Mouse (Mus musculus) heart, embryonic 13.5 days (tissue): ENCODE results near the gene Pi16. TPM values are rescaled to one million over a fixed set of nuclear protein-coding genes. Genes with fewer than 3 reads are reported as not detected.

Experiments
- ATAC-seq: fragments of 200-750 bp; cut with Nextera tagmentation; 2 replicates; pipeline ENCODE4 v1.8.0; 2017; ENCODE audit warnings: moderate TSS enrichment; ENCODE audit not compliant: insufficient number of reproducible peaks, low FRiP score, low TSS enrichment; ENCODE audit errors: extremely low read depth
- H3K27ac ChIP-seq: fragments of 300-500 bp; sonication (generic); replicated peaks from 2 replicates; pipeline ENCODE4 v1.5.1; 2015; ENCODE audit warnings: moderate library complexity, mild to moderate bottlenecking, inconsistent platforms
- H3K27me3 ChIP-seq: fragments of 300-500 bp; sonication (generic); replicated peaks from 2 replicates; pipeline ENCODE4 v1.6.1; 2015; ENCODE audit warnings: mild to moderate bottlenecking, inconsistent platforms
- H3K36me3 ChIP-seq: fragments of 300-500 bp; sonication (generic); 2 replicates; pipeline ENCODE4 v1.6.1; 2015; ENCODE audit warnings: mild to moderate bottlenecking, inconsistent platforms
- H3K4me1 ChIP-seq: fragments of 300-500 bp; sonication (generic); 2 replicates; pipeline ENCODE4 v1.6.1; 2015; ENCODE audit warnings: inconsistent platforms
- H3K4me2 ChIP-seq: fragments of 300-500 bp; sonication (generic); 2 replicates; pipeline ENCODE4 v1.6.1; 2015; ENCODE audit warnings: inconsistent platforms, mild to moderate bottlenecking, moderate library complexity
- H3K4me3 ChIP-seq: fragments of 300-500 bp; sonication (generic); 2 replicates; pipeline ENCODE4 v1.5.1; 2015; ENCODE audit warnings: moderate library complexity, mild to moderate bottlenecking, inconsistent platforms
- H3K9ac ChIP-seq: fragments of 300-500 bp; sonication (generic); 2 replicates; pipeline ENCODE4 v1.6.1; 2015; ENCODE audit warnings: inconsistent platforms, mild to moderate bottlenecking, moderate library complexity
- H3K9me3 ChIP-seq: fragments of 300-500 bp; sonication (generic); 2 replicates; pipeline ENCODE4 v1.6.1; 2016; ENCODE audit warnings: inconsistent platforms
- WGBS: fragments of 180-500 bp; shearing (Covaris S2); methylation state at CpG from one replicate; pipeline ENCODE4 v1.1.7; 2015; ENCODE audit warnings: mixed read lengths; 5-methylcytosine and 5-hydroxymethylcytosine counted together
- polyA plus RNA-seq: library from polyadenylated mRNA; unstranded; fragments of >200 nt; fragmentation: Nextera tagmentation; extraction: Ambion mirVana; gene quantifications from 2 replicates; pipeline ENCODE4 v1.2.1, GENCODE M21; 2015

The Pi16 gene
- polyA plus RNA-seq, 1 experiment from 2014 or later = 1.9 TPM

DNA sequence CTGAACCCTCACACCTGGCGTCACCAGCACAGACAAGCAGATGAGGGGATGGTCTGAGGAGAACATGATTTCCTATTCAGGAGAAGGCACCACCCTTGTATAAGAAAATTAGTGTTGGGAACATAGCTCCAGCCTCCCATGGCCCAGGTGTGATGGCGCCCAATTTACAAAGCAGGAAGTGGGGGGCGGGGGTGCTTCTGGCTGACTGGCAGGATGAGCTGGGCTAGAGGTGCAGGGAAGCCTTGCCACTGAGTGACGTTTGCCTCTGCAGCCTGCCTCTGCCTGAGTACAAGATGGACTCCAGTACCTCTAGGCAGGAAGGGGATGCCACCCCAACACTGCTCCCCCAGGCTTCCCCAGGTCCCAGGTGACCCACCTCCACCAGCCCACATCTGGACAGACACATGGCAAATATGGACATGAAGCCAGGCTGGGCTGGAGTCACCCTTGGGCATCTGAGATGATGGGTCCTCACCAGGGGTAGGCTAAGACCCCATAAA lies 14.8 kb downstream of the Pi16 start:
- ATAC-seq = no peak
- Histone ChIP-seq H3K4me2 (no peak overlapping the region), H3K4me1 (peaks cover 30% of the 10 kb centered on the region), H3K36me3 (peaks cover 71% of the 10 kb centered on the region), H3K4me3 (no peak overlapping the region), H3K9ac (no peak overlapping the region), H3K27me3 (peaks cover 8% of the 10 kb centered on the region), H3K9me3 (no peaks in the 10 kb centered on the region), H3K27ac (no peak overlapping the region)
- 72% methylated on average over 4 of the region's 4 CpGs for WGBS

DNA sequence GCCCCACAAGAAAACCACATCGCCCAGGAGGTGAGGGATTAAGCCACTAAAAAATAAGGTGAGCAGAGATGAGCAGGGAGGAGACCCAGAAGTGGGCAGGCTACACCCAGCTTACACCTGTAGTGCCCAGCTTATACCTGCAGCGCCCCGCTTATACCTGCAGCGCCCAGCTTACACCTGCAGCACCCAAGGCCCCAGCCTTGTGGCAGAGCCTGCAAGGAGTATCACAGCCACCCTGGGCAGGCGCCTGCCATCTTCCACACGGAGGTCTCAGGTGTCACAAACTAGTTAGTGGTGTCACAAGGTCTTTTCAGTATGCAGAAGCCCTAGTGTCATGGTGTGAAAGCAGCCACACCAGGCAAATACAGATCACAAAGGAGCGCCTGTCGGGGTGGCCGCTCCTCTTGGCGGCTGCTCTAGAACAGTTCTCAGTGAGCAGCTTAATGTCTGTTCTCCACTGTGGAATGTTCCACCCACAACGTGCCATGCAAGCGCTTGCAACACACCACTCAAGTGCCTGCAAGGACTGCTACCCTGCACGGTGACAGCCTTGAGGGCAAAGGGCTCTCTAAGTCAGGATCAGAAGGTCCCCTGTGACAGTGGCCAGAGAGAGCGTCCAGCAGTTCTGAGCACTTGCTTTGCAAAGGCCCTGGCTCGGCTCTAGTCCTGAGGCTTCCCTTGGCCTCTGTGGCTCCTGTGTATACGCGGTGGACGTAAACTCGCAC lies 18.9 kb downstream of the Pi16 start:
- peaks cover 93% of the 10 kb centered on the region for H3K36me3 ChIP-seq
- H3K9me3 ChIP-seq = no peaks in the 10 kb centered on the region
- no peak overlapping the region for H3K9ac ChIP-seq
- H3K4me2 ChIP-seq = no peak overlapping the region
- WGBS = 90% methylated on average over 19 of the region's 19 CpGs
- H3K27me3 ChIP-seq = no peaks in the 10 kb centered on the region
- peaks cover 37% of the 10 kb centered on the region for H3K4me1 ChIP-seq
- no peak for ATAC-seq
- no peak overlapping the region for H3K4me3 ChIP-seq
- H3K27ac ChIP-seq = no peak overlapping the region

DNA sequence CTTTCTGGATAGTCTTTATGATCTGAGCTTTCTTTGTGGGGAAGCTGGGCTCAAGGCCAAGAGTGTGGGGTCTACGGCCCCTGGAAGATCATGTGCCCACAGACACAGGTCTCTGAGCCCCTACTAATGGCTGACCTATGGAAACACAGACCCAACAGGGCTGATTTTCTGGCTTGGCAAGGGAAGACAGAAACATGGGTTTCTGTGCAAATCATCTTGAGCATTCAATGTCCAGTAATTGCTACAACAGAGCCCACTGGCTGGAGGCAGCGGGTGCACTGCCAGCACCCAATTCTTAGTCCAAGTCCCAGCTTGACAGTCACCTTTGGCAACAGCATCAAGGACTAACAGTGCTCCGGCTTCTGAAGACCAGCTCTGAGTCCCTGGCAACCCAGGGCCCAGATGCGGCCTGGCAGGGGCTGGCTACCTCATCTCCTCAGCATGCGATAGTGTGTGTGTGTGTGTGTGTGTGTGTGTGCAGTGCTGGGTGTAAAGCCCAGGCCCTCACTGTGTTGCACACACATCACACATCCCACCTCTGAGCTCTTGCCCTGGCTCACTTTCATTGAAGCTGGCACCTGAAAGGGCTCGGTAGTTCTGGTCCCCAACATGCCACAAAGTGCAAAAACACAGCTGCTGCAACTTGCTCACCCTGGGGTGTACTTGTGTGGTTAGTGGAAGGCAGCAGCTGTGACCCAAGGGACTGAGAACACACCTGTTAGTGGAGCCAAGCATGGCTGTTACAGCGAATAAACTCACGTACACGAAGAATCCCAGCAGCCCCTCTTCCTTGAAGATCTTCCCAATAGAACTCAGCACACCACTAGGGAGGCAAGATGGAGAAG lies 20.7 kb downstream of the Pi16 start:
- Histone ChIP-seq H3K9ac (peak overlapping the region; percentile 50; the same call in 1 of the 2 replicates), H3K36me3 (peaks cover 82% of the 10 kb centered on the region), H3K27ac (peak overlapping the region; percentile 75), H3K4me2 (no peak overlapping the region), H3K4me3 (no peak overlapping the region), H3K4me1 (peaks cover 42% of the 10 kb centered on the region), H3K9me3 (no peaks in the 10 kb centered on the region), H3K27me3 (no peaks in the 10 kb centered on the region)
- no peak for ATAC-seq
- 91% methylated on average over 9 of the region's 9 CpGs for WGBS

DNA sequence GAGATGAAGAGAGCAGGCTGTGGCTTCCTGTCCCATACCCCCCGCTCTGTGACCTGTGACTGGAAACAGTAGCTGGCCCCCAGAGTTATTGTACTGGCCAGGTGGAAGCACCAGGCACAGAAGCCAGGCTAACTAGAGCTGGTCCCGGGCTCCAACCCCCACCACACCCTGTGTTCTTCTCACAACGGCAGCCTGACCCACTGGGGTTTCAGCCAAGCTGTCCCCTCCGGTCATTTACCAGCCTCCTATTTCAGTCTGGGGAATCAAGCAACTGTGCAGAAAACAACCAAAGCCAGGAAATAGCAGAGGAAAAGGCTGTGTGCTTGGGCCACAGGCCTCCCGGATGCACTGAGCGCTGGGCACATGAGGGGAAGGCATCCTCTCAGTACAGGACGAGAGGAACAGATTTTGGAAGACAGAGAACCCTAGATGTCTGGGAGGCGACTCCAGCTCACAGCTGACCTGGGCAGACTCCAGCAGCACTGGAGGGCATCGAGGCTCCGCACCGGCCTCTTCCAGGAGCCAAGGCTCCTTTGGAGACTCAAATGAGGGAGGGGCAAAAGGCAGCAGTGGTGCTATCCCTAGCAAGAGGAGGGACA lies 21.8 kb downstream of the Pi16 start:
- Histone ChIP-seq H3K27ac (peak overlapping the region; percentile 75), H3K4me2 (no peak overlapping the region), H3K4me3 (no peak overlapping the region), H3K9me3 (no peaks in the 10 kb centered on the region), H3K36me3 (peaks cover 83% of the 10 kb centered on the region), H3K9ac (peak overlapping the region; percentile 50; the same call in 1 of the 2 replicates), H3K4me1 (peaks cover 53% of the 10 kb centered on the region), H3K27me3 (no peaks in the 10 kb centered on the region)
- ATAC-seq = no peak
- WGBS = 77% methylated on average over 11 of the region's 11 CpGs

DNA sequence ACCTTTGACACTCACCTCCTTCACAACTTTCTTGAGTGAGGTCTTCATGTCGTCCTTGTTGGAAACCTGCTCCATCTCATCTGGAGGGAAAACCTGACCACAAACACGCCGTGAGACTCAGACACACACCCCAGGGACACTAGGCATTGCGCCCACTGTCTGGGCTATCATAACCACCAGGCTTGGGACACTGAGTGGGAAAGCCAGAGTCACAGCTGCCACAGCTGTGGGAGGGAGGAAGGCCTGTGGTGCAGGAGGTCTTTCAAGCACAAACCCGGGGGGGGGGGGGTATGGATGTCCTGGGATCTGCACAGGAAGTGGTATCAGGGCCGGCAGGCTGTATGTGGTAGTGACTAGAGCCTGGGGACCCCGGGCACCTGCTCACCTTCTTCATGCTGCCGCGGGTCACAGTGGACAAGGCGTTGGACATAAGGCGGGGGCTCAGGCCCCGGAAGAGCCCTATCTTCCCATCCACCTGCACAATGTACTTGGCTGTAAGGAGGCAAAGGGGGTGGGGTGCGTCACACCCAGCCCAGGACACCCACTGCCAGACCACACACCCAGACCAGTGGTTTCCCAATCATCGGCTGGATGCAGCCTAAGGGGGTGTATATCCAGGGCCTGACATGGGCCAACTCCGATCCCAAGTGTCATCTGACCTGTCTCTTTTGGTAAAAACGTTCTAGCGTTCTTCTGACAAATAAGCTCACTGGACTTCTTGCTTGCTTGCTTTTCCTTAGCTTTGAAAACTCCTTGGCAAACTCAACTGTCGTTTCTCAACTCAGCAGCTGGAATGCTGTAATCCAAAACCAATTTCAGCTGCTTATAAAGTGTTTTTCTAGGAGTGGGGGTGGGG lies 23.2 kb downstream of the Pi16 start:
- 72% methylated on average over 18 of the region's 18 CpGs for whole genome bisulfite sequencing
- peaks cover 60% of the 10 kb centered on the region for H3K4me1 ChIP-seq
- peak overlapping the region; percentile 55 for H3K4me2 ChIP-seq
- H3K9ac ChIP-seq = peak overlapping the region; percentile 62
- H3K36me3 ChIP-seq = peaks cover 81% of the 10 kb centered on the region
- no peak for ATAC-seq
- no peak overlapping the region for H3K4me3 ChIP-seq
- H3K27ac ChIP-seq = peak overlapping the region; percentile 92
- H3K27me3 ChIP-seq = no peaks in the 10 kb centered on the region
- H3K9me3 ChIP-seq = no peaks in the 10 kb centered on the region

DNA sequence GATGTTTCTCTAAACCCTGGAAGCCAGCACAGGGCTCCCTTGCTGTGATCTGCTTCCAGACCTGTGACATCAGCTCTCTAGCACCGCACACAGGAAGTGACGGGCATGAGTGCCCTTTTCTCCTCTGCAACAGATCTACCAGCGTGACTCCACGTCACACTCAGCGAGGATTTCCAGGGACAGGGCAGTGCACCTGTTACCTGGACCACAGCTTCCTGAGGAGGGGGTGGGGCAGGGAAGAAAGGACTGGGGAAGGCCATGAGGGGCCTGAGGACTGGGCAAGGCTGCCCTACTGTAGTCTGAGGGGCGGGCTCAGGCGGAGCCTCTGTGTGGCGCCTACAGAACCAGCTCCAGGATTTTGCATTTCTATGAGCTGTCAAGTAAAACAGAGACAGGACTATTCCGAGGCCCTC lies 24.1 kb downstream of the Pi16 start:
- peak; percentile 17; the same call in 1 of the 2 replicates for ATAC-seq
- Histone ChIP-seq H3K9ac (peak overlapping the region; percentile 62), H3K9me3 (no peaks in the 10 kb centered on the region), H3K4me1 (peaks cover 70% of the 10 kb centered on the region), H3K4me2 (peak overlapping the region; percentile 55), H3K27me3 (no peaks in the 10 kb centered on the region), H3K27ac (peak overlapping the region; percentile 92), H3K36me3 (peaks cover 71% of the 10 kb centered on the region), H3K4me3 (peak overlapping the region; percentile 21; the same call in 1 of the 2 replicates)
- 7% methylated on average over 9 of the region's 9 CpGs for WGBS

DNA sequence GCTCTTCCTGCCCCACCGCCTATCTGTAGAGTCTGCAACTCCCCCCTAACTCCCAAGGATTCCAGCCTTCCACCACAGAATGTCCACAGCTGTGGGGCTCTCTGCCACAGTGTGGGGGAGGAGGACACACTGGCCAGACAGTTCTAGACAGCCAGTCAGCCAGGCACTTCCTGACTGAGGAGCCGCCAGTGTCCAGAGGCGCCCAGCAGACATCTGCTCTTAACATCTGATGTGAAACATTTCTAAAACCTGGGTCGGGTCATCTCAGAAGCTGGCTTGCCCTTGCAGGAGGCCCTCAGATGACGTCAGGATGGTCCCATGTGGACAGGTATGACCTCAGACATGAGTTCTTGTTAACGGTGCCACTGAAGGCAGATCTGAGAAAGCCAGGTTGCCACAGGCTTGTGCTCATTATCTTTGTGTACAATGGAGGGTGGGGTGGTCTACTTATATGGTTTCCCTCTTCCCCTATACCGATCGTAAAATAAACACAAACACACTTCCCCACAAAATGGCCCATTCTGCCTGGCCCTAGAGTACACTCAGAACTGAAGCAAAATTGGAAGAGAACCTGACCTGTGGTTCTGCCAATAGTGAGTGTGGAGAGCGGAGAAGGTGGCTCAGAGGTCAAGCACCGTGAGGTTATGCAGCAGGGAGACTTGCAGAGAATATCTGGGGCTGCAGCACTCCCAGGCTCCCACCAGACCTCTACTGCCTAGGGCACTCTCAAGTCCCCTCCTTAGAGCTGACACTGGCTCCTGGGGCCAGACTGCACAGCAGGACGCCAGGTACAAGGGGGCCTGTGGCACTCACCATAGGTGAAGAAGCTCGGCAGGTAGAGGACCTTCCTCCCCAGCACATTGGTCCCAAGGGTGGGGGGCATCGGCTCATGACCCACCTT lies 24.8 kb downstream of the Pi16 start:
- H3K4me2 ChIP-seq = peak overlapping the region; percentile 55
- peak overlapping the region; percentile 92 for H3K27ac ChIP-seq
- peaks cover 65% of the 10 kb centered on the region for H3K36me3 ChIP-seq
- H3K9me3 ChIP-seq = no peaks in the 10 kb centered on the region
- H3K9ac ChIP-seq = peak overlapping the region; percentile 62
- ATAC-seq = peak; percentile 51
- 25% methylated on average over 13 of the region's 13 CpGs for WGBS
- no peaks in the 10 kb centered on the region for H3K27me3 ChIP-seq
- peak overlapping the region; percentile 21; the same call in 1 of the 2 replicates for H3K4me3 ChIP-seq
- H3K4me1 ChIP-seq = peaks cover 72% of the 10 kb centered on the region

DNA sequence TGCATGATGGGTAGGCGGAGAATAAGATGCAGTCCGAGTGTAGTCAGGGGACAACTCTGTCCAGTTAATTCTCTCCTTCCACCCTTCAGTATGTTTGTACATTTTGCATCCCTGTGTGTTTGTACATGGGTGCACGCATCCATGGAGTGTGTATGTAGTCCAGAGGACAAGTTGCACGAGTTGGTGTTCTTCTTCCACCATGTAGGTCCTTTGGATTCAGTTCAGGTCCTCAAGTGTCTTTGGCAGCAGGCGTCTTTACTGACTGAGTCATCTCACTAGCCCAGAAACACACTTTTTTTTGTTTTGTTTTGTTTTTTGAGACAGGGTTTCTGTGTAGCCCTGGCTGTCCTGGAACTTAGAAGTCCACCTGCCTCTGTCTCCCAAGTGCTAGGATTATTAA lies 25.8 kb downstream of the Pi16 start:
- peak overlapping the region; percentile 62 for H3K9ac ChIP-seq
- H3K4me2 ChIP-seq = no peak overlapping the region
- no peaks in the 10 kb centered on the region for H3K9me3 ChIP-seq
- peaks cover 76% of the 10 kb centered on the region for H3K4me1 ChIP-seq
- peaks cover 55% of the 10 kb centered on the region for H3K36me3 ChIP-seq
- 85% methylated on average over 5 of the region's 5 CpGs for WGBS
- peak overlapping the region; percentile 92 for H3K27ac ChIP-seq
- ATAC-seq = no peak
- no peaks in the 10 kb centered on the region for H3K27me3 ChIP-seq
- H3K4me3 ChIP-seq = no peak overlapping the region

DNA sequence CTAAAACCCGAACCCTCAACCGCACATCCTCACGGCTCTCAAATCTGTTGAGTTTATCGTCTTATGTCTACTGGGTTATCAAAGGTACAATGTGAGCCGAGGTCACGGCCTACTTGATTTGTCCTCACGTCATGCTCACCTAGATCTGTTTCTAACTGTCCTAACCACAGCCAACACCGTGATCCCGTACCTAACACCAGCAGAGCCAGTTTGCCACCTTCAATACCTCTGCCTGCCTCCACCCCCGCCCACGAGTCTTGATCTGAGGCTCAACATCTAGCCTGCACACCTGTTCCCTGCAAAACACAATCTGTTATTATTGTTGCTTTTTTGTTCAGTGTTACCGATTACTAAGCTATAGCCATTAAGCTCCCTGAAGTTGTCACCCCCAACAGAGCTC lies 27.8 kb downstream of the Pi16 start:
- peak overlapping the region; percentile 87 for H3K4me2 ChIP-seq
- no peaks in the 10 kb centered on the region for H3K9me3 ChIP-seq
- no peak for ATAC-seq
- no peaks in the 10 kb centered on the region for H3K27me3 ChIP-seq
- peaks cover 68% of the 10 kb centered on the region for H3K4me1 ChIP-seq
- no peak overlapping the region for H3K27ac ChIP-seq
- H3K9ac ChIP-seq = peak overlapping the region; percentile 99
- peaks cover 35% of the 10 kb centered on the region for H3K36me3 ChIP-seq
- no peak overlapping the region for H3K4me3 ChIP-seq
- WGBS = 78% methylated on average over 12 of the region's 12 CpGs
